Mouse (Mus musculus) midbrain, embryonic 11.5 days (tissue): Measurements from ENCODE around the gene Rpl26. TPM values are rescaled to one million over a fixed set of nuclear protein-coding genes. Genes with fewer than 3 reads are reported as not detected.
A peak's percentile ranks its signal among the peaks of the same experiment; 100 is the strongest.
"Not testable (repeated sequence)": the region's sequence is repeated elsewhere in the genome, so short reads cannot be mapped to it uniquely, and the experiment has no call there.

Source experiments
- ATAC-seq: fragments of 200-750 bp; cut with Nextera tagmentation; 2 replicates; pipeline ENCODE4 v1.8.0; 2017; ENCODE audit warnings: moderate TSS enrichment, moderate library complexity; ENCODE audit not compliant: low FRiP score
- DNase-seq: peaks from one replicate; pipeline ENCODE4 v3.0.0; 2015; ENCODE audit warnings: low spot score; ENCODE audit errors: missing footprints
- H3K27ac ChIP-seq: fragments of 300-500 bp; sonication (generic); 2 replicates; pipeline ENCODE4 v1.5.1; 2014; ENCODE audit warnings: low read depth, low read length
- H3K27me3 ChIP-seq: fragments of 300-500 bp; sonication (generic); 2 replicates; pipeline ENCODE4 v1.6.1; 2014; ENCODE audit warnings: mild to moderate bottlenecking, low read length, moderate library complexity, mixed read lengths; ENCODE audit not compliant: control insufficient read depth, insufficient read depth
- H3K36me3 ChIP-seq: fragments of 300-500 bp; sonication (generic); 2 replicates; pipeline ENCODE4 v1.6.1; 2014; ENCODE audit warnings: mild to moderate bottlenecking, low read length, moderate library complexity, mixed read lengths; ENCODE audit not compliant: control insufficient read depth, insufficient read depth
- H3K4me1 ChIP-seq: fragments of 300-500 bp; sonication (generic); 2 replicates; pipeline ENCODE4 v1.6.1; 2014; ENCODE audit warnings: low read length; ENCODE audit not compliant: control insufficient read depth, insufficient read depth
- H3K4me2 ChIP-seq: fragments of 300-500 bp; sonication (generic); 2 replicates; pipeline ENCODE4 v1.6.1; 2014; ENCODE audit warnings: mild to moderate bottlenecking, moderate library complexity
- H3K4me3 ChIP-seq: fragments of 300-500 bp; sonication (generic); 2 replicates; pipeline ENCODE4 v1.5.1; 2014; ENCODE audit warnings: low read depth, low read length
- H3K9ac ChIP-seq: fragments of 300-500 bp; sonication (generic); 2 replicates; pipeline ENCODE4 v1.6.1; 2014; ENCODE audit warnings: low read length
- H3K9me3 ChIP-seq: fragments of 300-500 bp; sonication (generic); 2 replicates; pipeline ENCODE4 v1.6.1; 2016; ENCODE audit warnings: low read length; ENCODE audit not compliant: control insufficient read depth
- WGBS: fragments of 180-500 bp; shearing (Covaris S2); extraction: QIAGEN DNeasy Blood & Tissue Kit; methylation state at CpG from one replicate; pipeline ENCODE4 v1.1.7; 2014; 5-methylcytosine and 5-hydroxymethylcytosine counted together
- polyA plus RNA-seq: library from polyadenylated mRNA; unstranded; fragments of >200 nt; fragmentation: Nextera tagmentation; extraction: Ambion mirVana; gene quantifications from 2 replicates; pipeline ENCODE4 v1.2.1, GENCODE M21; 2014

Gene Rpl26
- polyA plus RNA-seq, 1 experiment from 2014 or later = 881 TPM

DNA sequence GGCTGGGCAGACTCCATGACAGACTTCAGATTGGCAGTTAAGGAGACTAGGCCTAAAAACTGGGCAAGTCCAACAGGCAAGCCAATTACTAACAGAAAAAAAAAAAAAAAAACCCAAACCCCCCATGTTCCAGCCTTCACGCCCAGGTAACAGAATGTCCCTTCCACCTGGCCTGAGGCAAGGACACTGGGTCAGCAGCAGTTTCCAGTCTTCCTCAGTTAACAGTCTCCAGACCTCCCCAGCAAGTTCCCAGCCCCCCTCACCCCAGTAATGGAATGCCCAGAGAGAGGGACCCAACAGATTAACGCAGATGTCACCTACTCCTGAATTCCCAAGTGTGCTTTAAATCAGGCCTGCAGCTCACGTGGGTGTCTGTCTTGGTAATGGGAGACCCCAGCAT, 21.8 kb downstream of the Rpl26 start:
- 69% methylated on average over 3 of the region's 3 CpGs for WGBS
- no peaks in the 10 kb centered on the region for H3K9me3 ChIP-seq

DNA sequence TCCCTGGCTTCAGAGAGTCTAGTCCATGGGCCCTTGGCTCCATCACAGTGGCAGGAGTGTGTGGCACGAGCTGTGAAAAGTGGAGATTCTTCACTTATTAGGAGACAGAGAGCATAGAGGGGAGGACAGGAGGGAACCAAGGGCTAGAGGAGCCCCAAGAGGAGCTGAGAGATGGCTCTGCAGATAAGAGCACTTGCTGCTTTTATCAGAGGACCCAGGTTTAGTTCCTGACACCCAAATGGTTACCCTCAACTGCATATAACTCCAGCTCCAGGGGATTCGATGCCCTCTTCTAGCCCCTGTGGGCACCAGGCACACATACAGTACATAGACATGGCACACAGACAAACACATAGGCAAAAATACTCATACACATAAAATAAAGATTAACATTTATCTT, 23.4 kb downstream of the Rpl26 start:
- Histone ChIP-seq H3K9ac (no peak overlapping the region), H3K4me2 (no peak overlapping the region), H3K9me3 (no peaks in the 10 kb centered on the region), H3K27me3 (no peaks in the 10 kb centered on the region), H3K36me3 (no peaks in the 10 kb centered on the region), H3K27ac (no peak overlapping the region), H3K4me1 (no peaks in the 10 kb centered on the region), H3K4me3 (no peak overlapping the region)
- ATAC-seq = no peak
- DNase-seq = peak; percentile 28
- 82% methylated on average over 2 of the region's 2 CpGs for WGBS

More for the DNA sequence above, 21.8 kb downstream of the Rpl26 start:
- Histone ChIP-seq H3K4me3 (no peak overlapping the region), H3K4me1 (no peaks in the 10 kb centered on the region), H3K27ac (no peak overlapping the region), H3K27me3 (no peaks in the 10 kb centered on the region), H3K36me3 (no peaks in the 10 kb centered on the region), H3K4me2 (no peak overlapping the region), H3K9ac (no peak overlapping the region)
- DNase-seq (peak; percentile 78), ATAC-seq (no peak)

DNA sequence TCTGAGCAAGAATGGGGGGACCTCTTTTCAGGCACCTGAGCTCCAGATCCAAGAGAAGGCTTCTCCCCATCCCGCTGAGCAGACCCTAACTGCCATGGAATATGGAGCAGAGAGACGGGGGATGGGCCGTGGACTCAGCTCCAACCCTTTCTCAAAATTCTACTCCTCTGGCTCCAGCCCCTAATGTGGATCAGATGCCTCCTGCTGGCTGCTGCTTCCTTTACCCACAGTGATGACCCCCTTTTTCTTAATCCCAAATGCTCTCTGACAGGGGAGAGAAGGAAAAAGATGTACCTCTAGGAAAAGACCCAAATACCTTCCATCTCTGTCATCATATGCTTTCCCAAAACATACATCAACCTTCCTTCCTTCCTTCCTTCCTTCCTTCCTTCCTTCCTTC, 25.6 kb downstream of the Rpl26 start, which contains the start of gene Odf4:
Gene Odf4 (minus strand): TSS at position 101 of the 400 bp plus-strand sequence.
- Histone ChIP-seq H3K9me3 (no peaks in the 10 kb centered on the region), H3K4me1 (no peaks in the 10 kb centered on the region), H3K27me3 (no peaks in the 10 kb centered on the region), H3K27ac (no peak within 1 kb of the TSS), H3K4me2 (no peak within 1 kb of the TSS), H3K36me3 (no peaks in the 10 kb centered on the region), H3K4me3 (no peak within 1 kb of the TSS), H3K9ac (no peak within 1 kb of the TSS)
- DNase-seq (peak; percentile 12), ATAC-seq (no peak)
- 63% methylated on average over 3 of the region's 3 CpGs for WGBS

- no peak overlapping the region for H3K9ac ChIP-seq
- no peak overlapping the region for H3K27ac ChIP-seq
- H3K9me3 ChIP-seq = no peaks in the 10 kb centered on the region
- H3K27me3 ChIP-seq = no peaks in the 10 kb centered on the region
- H3K4me3 ChIP-seq = no peak overlapping the region
- WGBS = 85% methylated on average over 6 of the region's 6 CpGs
- H3K4me1 ChIP-seq = no peaks in the 10 kb centered on the region
- DNase-seq (peak; percentile 35), ATAC-seq (no peak)
- no peaks in the 10 kb centered on the region for H3K36me3 ChIP-seq
- H3K4me2 ChIP-seq = no peak overlapping the region
Measured at GRCm38 (mm10) chr11:68929947-68930346, 28.6 kb downstream of the Rpl26 start.

- H3K4me2 ChIP-seq = no peak overlapping the region
- no peaks in the 10 kb centered on the region for H3K27me3 ChIP-seq
- no peak overlapping the region for H3K9ac ChIP-seq
- no peaks in the 10 kb centered on the region for H3K9me3 ChIP-seq
- no peak overlapping the region for H3K4me3 ChIP-seq
- 76% methylated on average over 5 of the region's 5 CpGs for whole genome bisulfite sequencing
- ATAC-seq (no peak), DNase-seq (peak; percentile 37)
- no peaks in the 10 kb centered on the region for H3K4me1 ChIP-seq
- H3K27ac ChIP-seq = no peak overlapping the region
- no peaks in the 10 kb centered on the region for H3K36me3 ChIP-seq
Measured at GRCm38 (mm10) chr11:68933885-68934507, 32.6 kb downstream of the Rpl26 start.

DNA sequence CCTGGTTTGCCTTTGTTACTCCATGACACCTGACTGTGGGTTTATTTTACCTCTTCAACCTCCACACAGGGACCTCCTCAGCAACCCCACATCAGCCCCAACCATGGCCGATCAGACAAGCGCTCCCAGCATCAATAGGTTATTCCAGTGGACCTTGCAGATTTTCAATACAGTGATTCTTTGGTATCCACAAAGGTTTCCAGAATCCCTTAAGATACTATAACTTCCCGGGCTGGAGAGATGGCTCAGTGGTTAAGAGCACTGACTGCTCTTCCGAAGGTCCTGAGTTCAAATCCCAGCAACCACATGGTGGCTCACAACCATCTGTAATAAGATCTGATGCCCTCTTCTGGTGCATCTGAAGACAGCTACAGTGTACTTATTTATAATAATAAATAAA, 35.6 kb downstream of the Rpl26 start:
- not testable (repeated sequence) for H3K9ac ChIP-seq, H3K27me3 ChIP-seq, H3K27ac ChIP-seq, DNase-seq, H3K4me3 ChIP-seq, H3K36me3 ChIP-seq, ATAC-seq, H3K9me3 ChIP-seq, H3K4me1 ChIP-seq, H3K4me2 ChIP-seq
- 86% methylated on average over 4 of the region's 4 CpGs for WGBS

DNA sequence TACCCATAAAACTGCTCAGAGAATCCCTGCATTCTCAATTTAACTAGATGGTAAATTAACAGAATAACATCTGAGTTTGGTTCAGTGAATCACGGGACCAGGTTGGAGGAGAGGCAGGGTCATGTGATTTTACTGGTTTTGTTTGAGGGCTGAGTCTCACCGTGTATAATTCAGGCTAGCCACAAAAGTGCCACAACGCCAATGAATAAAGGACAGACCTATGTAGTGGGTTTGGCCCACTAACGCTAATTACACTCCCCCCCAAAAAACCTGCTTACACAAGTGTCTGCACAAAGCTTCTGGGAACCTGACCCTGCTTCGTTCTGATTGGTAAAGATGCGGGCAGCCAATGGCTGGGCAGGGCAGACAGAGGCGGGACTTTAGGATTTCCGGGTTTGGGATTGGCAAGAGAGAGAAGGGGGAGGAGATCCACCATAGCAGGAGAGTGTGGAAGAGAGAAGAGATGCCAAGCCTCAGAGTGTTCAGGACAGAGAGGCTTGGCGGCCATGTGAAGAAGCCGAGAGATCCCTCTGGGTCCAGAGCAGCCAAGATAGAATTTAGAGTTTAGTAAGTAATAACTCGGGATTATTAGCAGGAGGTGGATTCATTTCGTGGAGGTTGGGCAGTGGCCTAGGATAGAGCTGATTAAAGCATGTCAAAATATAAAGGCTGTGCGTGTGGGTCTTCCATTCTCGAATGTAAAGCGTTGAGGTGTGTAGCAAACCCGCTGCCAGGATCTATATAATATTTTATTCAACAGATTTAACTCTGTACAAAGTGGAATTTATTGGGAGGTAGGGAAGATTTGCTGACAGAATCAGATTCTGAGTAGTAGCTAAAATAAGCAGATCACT, 38.3 kb downstream of the Rpl26 start:
- 5% methylated on average over 16 of the region's 16 CpGs for WGBS
- Histone ChIP-seq H3K4me2 (peak overlapping the region; percentile 42), H3K27ac (no peak overlapping the region), H3K4me3 (peak overlapping the region; percentile 38), H3K4me1 (peaks cover 5% of the 10 kb centered on the region), H3K9me3 (no peaks in the 10 kb centered on the region), H3K9ac (peak overlapping the region; percentile 75), H3K36me3 (no peaks in the 10 kb centered on the region), H3K27me3 (no peaks in the 10 kb centered on the region)
- DNase-seq = peak; percentile 97
- ATAC-seq = peak; percentile 100

GRCm38 (mm10) chr11:68940516-68940915, 39.1 kb downstream of the Rpl26 start:
- Histone ChIP-seq H3K36me3 (no peaks in the 10 kb centered on the region), H3K4me1 (peaks cover 5% of the 10 kb centered on the region), H3K4me2 (peak overlapping the region; percentile 42), H3K27ac (no peak overlapping the region), H3K9ac (peak overlapping the region; percentile 75), H3K4me3 (peak overlapping the region; percentile 38), H3K9me3 (no peaks in the 10 kb centered on the region), H3K27me3 (no peaks in the 10 kb centered on the region)
- 61% methylated on average over 4 of the region's 4 CpGs for WGBS
- DNase-seq (no peak), ATAC-seq (no peak)

DNA sequence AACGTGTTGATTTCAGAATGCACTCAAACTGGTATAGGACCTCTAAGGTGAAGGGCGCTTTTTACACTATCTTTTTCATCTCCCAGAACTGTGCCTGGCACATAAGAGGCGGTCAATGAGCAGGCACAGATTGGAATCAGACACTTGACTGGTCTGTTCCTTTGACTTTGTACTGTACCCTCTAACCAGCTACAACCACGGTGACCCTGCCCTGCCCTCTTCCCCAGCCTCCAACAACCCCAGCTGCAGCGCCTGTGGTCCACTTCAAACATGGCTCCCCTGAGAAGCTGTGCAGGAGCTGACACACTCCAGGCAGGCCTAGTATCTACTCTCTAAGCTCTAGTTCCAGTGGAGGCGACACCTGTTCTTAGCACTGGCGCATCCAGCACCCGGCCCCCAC, 41.3 kb downstream of the Rpl26 start:
- 90% methylated on average over 8 of the region's 8 CpGs for WGBS
- DNase-seq = no peak
- Histone ChIP-seq H3K9me3 (no peaks in the 10 kb centered on the region), H3K4me2 (no peak overlapping the region), H3K4me1 (peaks cover 5% of the 10 kb centered on the region), H3K9ac (no peak overlapping the region), H3K36me3 (no peaks in the 10 kb centered on the region), H3K27me3 (no peaks in the 10 kb centered on the region), H3K4me3 (no peak overlapping the region), H3K27ac (no peak overlapping the region)
- no peak for ATAC-seq
